Mouse (Mus musculus) limb, embryonic 10.5 days (tissue): ENCODE results near the gene Jarid2. TPM values are rescaled to one million over a fixed set of nuclear protein-coding genes. Genes with fewer than 3 reads are reported as not detected.
A peak's percentile ranks its signal among the peaks of the same experiment; 100 is the strongest.

Experiments
- DNase-seq: peaks from one replicate; pipeline ENCODE4 v3.0.0-alpha.2; 2017; ENCODE audit warnings: low spot score
- H3K27ac ChIP-seq: fragments of 300-500 bp; sonication (generic); 2 replicates; pipeline ENCODE4 v1.5.1; 2016; ENCODE audit warnings: mild to moderate bottlenecking
- H3K27me3 ChIP-seq: fragments of 300-500 bp; sonication (generic); 2 replicates; pipeline ENCODE4 v1.6.1; 2016; ENCODE audit warnings: low read depth, mild to moderate bottlenecking; ENCODE audit not compliant: poor library complexity, severe bottlenecking
- H3K36me3 ChIP-seq: fragments of 300-500 bp; sonication (generic); 2 replicates; pipeline ENCODE4 v1.6.1; 2016; ENCODE audit warnings: mild to moderate bottlenecking, moderate library complexity
- H3K4me1 ChIP-seq: fragments of 300-500 bp; sonication (generic); 2 replicates; pipeline ENCODE4 v1.6.1; 2016
- H3K4me3 ChIP-seq: fragments of 300-500 bp; sonication (generic); 2 replicates; pipeline ENCODE4 v1.5.1; 2016; ENCODE audit warnings: mild to moderate bottlenecking, moderate library complexity
- H3K9me3 ChIP-seq: fragments of 300-500 bp; sonication (generic); replicated peaks from 2 replicates; pipeline ENCODE4 v1.6.1; 2016; ENCODE audit warnings: mild to moderate bottlenecking
- WGBS: fragments of 180-500 bp; shearing (Covaris S2); methylation state at CpG from one replicate; pipeline ENCODE4 v1.1.7; 2016; 5-methylcytosine and 5-hydroxymethylcytosine counted together
- polyA plus RNA-seq: library from polyadenylated mRNA; unstranded; fragments of >200 nt; fragmentation: Nextera tagmentation; extraction: Ambion mirVana; gene quantifications from 2 replicates; pipeline ENCODE4 v1.2.1, GENCODE M21; 2016

The Jarid2 gene
- polyA plus RNA-seq, 1 experiment from 2014 or later = 56.6 TPM

DNA sequence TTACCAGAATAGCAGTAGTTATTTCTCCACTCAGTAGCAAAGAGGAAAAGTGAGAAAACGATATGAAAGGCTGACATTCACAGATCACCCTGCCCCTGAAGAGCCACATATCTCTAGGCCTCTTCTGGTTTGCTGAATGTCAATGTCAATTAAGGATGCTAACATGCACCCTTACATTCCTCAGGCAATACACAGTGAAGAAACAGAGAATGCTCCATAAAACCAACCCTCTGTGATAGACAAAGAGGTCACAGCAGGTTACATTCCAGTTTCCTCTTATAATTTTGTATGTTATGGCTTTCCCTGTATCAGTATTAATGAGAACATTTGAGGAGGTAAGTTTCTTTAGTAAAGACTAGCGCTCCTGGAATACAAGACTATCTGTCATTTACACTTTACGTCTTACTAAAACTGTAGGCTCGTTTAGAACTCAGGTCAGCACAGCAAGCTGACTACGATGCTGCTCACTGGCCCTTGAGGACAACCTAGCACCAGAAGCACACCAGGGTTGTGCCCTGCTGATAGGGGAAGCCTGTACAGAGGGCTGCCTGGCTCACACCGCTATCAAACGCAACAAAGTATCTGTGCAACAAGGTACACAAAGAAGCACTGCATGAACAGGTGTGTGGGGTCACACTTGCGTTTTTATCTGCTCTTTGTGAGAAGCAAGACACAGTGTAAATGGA is 224.4 kb downstream of the Jarid2 start:
- Histone ChIP-seq H3K27me3 (no peaks in the 10 kb centered on the region), H3K36me3 (peaks cover 20% of the 10 kb centered on the region), H3K4me3 (no peak overlapping the region), H3K4me1 (peaks cover 39% of the 10 kb centered on the region), H3K9me3 (no peaks in the 10 kb centered on the region), H3K27ac (no peak overlapping the region)
- 88% methylated on average over 8 of the region's 8 CpGs for WGBS
- DNase-seq = no peak

DNA sequence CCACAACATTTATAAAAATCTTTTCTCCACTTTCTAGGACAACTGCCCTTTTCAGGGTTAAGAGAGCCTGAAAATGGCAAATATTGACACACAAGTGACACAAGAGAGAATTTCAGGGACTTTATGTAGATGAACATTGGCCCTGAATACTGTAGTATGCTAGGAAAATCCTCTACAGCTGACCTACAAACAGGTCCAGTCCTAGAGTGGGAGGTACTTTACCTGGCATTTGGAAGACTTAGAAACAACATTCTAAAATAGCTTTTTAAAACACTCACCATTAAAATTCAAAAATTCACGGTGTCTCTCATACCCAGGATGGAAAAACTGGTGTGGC is 224.9 kb downstream of the Jarid2 start:
- Histone ChIP-seq H3K9me3 (no peaks in the 10 kb centered on the region), H3K27me3 (no peaks in the 10 kb centered on the region), H3K27ac (no peak overlapping the region), H3K4me3 (no peak overlapping the region), H3K4me1 (peaks cover 39% of the 10 kb centered on the region), H3K36me3 (peaks cover 20% of the 10 kb centered on the region)
- WGBS = 94% methylated on average over 1 of the region's 1 CpGs
- no peak for DNase-seq

DNA sequence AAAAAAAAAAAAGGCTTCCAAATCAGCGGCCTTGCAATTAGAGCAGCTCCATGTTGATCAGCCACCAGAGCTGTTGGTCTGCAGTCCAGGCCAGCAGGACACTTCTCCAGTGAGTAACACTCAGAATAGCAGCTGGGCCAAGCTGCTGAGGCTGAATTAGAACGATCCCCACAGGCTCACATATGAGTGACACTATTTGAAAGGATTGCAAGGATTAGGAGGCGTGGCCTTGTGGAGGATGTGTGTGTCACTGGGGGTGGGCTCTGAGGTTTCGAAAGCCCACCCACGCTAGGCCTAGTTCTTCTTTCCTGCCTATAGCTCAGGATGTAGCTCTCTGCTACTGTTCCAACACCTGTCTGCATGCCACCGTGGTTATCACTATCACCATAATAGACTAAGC is 226.5 kb downstream of the Jarid2 start:
- H3K27me3 ChIP-seq = no peaks in the 10 kb centered on the region
- WGBS = 86% methylated on average over 6 of the region's 6 CpGs
- no peak for DNase-seq
- no peak overlapping the region for H3K27ac ChIP-seq
- peaks cover 29% of the 10 kb centered on the region for H3K36me3 ChIP-seq
- H3K9me3 ChIP-seq = no peaks in the 10 kb centered on the region
- H3K4me3 ChIP-seq = no peak overlapping the region
- peaks cover 39% of the 10 kb centered on the region for H3K4me1 ChIP-seq

DNA sequence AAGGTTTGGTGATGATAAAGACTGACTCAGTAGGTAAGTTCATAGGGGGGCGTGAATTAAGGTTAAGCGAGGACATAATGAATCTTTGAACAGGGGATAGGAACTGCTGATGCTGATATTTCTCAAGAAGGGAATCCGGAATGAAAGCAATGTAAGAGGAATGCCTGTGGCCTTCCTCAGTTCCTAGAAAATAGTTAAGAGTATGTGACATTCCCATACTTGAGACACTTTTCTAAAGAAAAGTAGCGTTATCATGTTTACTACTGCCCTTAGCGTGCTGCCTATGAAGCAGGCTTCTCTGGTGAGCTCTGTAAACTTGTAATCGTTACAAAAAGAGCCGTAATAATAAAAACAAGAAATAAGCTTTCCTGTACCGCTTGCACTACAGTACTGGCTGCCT is 227.8 kb downstream of the Jarid2 start:
- H3K4me3 ChIP-seq = no peak overlapping the region
- WGBS = 83% methylated on average over 8 of the region's 8 CpGs
- DNase-seq = no peak
- no peaks in the 10 kb centered on the region for H3K9me3 ChIP-seq
- H3K36me3 ChIP-seq = peaks cover 33% of the 10 kb centered on the region
- H3K4me1 ChIP-seq = peaks cover 42% of the 10 kb centered on the region
- H3K27me3 ChIP-seq = no peaks in the 10 kb centered on the region
- H3K27ac ChIP-seq = 0 out of 2 replicates have a peak overlapping the region, but pooled peaks have one; percentile 30

DNA sequence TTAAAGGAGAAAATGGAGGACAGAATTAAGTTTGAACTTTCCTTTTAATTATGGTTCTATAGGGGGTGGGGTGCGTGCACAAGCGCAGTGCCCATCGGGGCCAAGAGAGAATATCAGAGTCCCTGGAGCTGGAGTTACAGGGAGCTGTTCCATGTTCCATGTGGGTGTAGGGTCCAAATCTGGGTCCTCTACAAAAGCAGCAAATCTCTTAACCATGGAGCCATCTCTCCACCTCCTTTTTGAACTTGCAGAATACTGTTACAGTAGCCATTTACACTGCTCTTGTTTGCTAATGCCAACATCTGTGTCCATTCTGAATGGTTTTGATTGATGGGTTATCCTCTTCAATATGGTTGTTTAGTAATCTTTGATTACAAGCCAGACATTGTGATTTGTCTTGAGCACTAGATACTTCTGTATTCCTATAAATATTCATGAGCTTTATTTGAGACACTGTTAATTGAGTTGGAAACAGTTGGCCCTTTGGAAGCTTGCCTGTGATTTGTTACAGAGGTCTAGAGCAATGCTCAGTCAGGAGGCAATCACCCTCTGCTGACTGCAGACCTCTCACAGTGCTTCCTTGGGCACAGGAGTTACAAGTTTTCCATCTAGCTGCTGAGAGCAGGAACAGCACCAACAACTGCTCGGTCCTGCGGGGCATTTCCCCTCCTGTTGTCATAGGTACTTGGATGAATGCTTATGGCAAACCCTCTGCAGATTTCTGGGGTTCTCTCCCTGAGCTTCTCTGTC is 231.4 kb downstream of the Jarid2 start:
- DNase-seq = no peak
- peaks cover 51% of the 10 kb centered on the region for H3K36me3 ChIP-seq
- WGBS = 91% methylated on average over 5 of the region's 5 CpGs
- H3K27me3 ChIP-seq = no peaks in the 10 kb centered on the region
- H3K9me3 ChIP-seq = no peaks in the 10 kb centered on the region
- peaks cover 36% of the 10 kb centered on the region for H3K4me1 ChIP-seq
- no peak overlapping the region; the same call in 1 of the 2 replicates for H3K27ac ChIP-seq
- no peak overlapping the region for H3K4me3 ChIP-seq
